Mouse (Mus musculus): ENCODE data around the gene Gpc4.

The Gpc4 gene

GRCm38 (mm10) chrX:52039875-52040274, 125.2 kb downstream of the Gpc4 start:
- intact Hi-C loops (cut with DNase I), result no loop called here

DNA sequence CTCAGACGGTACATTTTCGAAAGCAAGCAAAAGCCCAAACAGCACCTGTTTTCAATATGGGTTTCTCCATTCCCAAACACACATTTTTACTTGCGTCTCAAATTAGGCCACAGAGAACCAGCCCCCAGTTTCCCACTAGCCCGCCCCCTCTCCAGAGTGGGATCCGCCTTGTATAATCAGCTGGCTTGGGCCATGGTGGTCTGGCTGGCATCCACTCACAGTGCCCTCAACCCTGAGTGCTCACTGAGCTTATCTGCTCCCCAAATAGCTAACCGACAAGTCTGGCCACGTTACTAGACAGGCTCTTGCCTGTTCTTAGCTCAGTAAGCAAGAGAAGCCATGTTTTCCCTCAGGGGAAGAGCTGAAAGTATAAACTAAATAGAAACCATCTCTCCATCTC, 134.9 kb downstream of the Gpc4 start:
- intact Hi-C loops (cut with DNase I), result no loop called here

- intact Hi-C loops (cut with DNase I), result no loop called here
Observed at GRCm38 (mm10) chrX:52017660-52018059, 147.4 kb downstream of the Gpc4 start.
